Mouse (Mus musculus): Measurements from ENCODE around the gene Vdac2. TPM values are rescaled to one million over a fixed set of nuclear protein-coding genes. Genes with fewer than 3 reads are reported as not detected.

The Vdac2 gene
- total RNA-seq (2021): 100 to 1,000 TPM; 210 to 217 TPM

- DNase-seq (ENCODE audit: extremely low spot score in 1 of 2, low spot score in 2 of 2): no peak
These were observed at the start of gene Vdac2 for GRCm38 (mm10) chr14:21824938-21825337. Gene Vdac2 (plus strand): TSS chr14:21825238.

GRCm38 (mm10) chr14:21776201-21776600, 48.8 kb upstream of the Vdac2 start:
- intact Hi-C loops (cut with DNase I): no loop called here
- no peak for DNase-seq (ENCODE audit: extremely low spot score in 1 of 2, low spot score in 2 of 2)

More at GRCm38 (mm10) chr14:21824938-21825337, at the start of gene Vdac2:
- intact Hi-C loops (cut with DNase I): no loop called here

GRCm38 (mm10) chr14:21786500-21786899, 38.5 kb upstream of the Vdac2 start:
- intact Hi-C loops (cut with DNase I): no loop called here
- no peak for DNase-seq (ENCODE audit: extremely low spot score in 1 of 2, low spot score in 2 of 2)

- intact Hi-C loops (cut with DNase I): no loop called here
- no peak for DNase-seq (ENCODE audit: extremely low spot score in 1 of 2, low spot score in 2 of 2)
These were observed 37.7 kb upstream of the Vdac2 start for GRCm38 (mm10) chr14:21787374-21787773.

GRCm38 (mm10) chr14:21788121-21788520, 36.9 kb upstream of the Vdac2 start:
- no peak for DNase-seq (ENCODE audit: extremely low spot score in 1 of 2, low spot score in 2 of 2)
- intact Hi-C loops (cut with DNase I): no loop called here

GRCm38 (mm10) chr14:21790585-21791251, 34.3 kb upstream of the Vdac2 start:
- intact Hi-C loops (cut with DNase I): no loop called here
- no peak for DNase-seq (ENCODE audit: extremely low spot score in 1 of 2, low spot score in 2 of 2)

GRCm38 (mm10) chr14:21791722-21792121, 33.3 kb upstream of the Vdac2 start:
- intact Hi-C loops (cut with DNase I): no loop called here
- DNase-seq (ENCODE audit: extremely low spot score in 1 of 2, low spot score in 2 of 2): no peak

GRCm38 (mm10) chr14:21792250-21792649, 32.8 kb upstream of the Vdac2 start:
- no peak for DNase-seq (ENCODE audit: extremely low spot score in 1 of 2, low spot score in 2 of 2)
- intact Hi-C loops (cut with DNase I): no loop called here

- no peak for DNase-seq (ENCODE audit: extremely low spot score in 1 of 2, low spot score in 2 of 2)
- intact Hi-C loops (cut with DNase I): no loop called here
These were observed 24.4 kb upstream of the Vdac2 start for GRCm38 (mm10) chr14:21800641-21801040.

- intact Hi-C loops (cut with DNase I): no loop called here
- no peak for DNase-seq (ENCODE audit: extremely low spot score in 1 of 2, low spot score in 2 of 2)
These were observed 23.4 kb upstream of the Vdac2 start for GRCm38 (mm10) chr14:21801624-21802023.

- intact Hi-C loops (cut with DNase I): no loop called here
- DNase-seq (ENCODE audit: extremely low spot score in 1 of 2, low spot score in 2 of 2): no peak
These were observed 22.4 kb upstream of the Vdac2 start for GRCm38 (mm10) chr14:21802543-21803206.

GRCm38 (mm10) chr14:21806203-21806602, 18.8 kb upstream of the Vdac2 start:
- intact Hi-C loops (cut with DNase I): no loop called here
- no peak for DNase-seq (ENCODE audit: extremely low spot score in 1 of 2, low spot score in 2 of 2)

GRCm38 (mm10) chr14:21806631-21807160, 18.3 kb upstream of the Vdac2 start:
- intact Hi-C loops (cut with DNase I): no loop called here
- no peak for DNase-seq (ENCODE audit: extremely low spot score in 1 of 2, low spot score in 2 of 2)

- intact Hi-C loops (cut with DNase I): no loop called here
- DNase-seq (ENCODE audit: extremely low spot score in 1 of 2, low spot score in 2 of 2): no peak
These were observed 16.7 kb upstream of the Vdac2 start for GRCm38 (mm10) chr14:21808208-21808922.

GRCm38 (mm10) chr14:21809418-21809817, 15.6 kb upstream of the Vdac2 start:
- intact Hi-C loops (cut with DNase I): no loop called here
- DNase-seq (ENCODE audit: extremely low spot score in 1 of 2, low spot score in 2 of 2): no peak

- no peak for DNase-seq (ENCODE audit: extremely low spot score in 1 of 2, low spot score in 2 of 2)
- intact Hi-C loops (cut with DNase I): no loop called here
These were observed 13.7 kb upstream of the Vdac2 start for GRCm38 (mm10) chr14:21811301-21811700.

GRCm38 (mm10) chr14:21811744-21812393, 13.2 kb upstream of the Vdac2 start:
- intact Hi-C loops (cut with DNase I): no loop called here

GRCm38 (mm10) chr14:21812590-21813162, 12.4 kb upstream of the Vdac2 start:
- DNase-seq (ENCODE audit: extremely low spot score in 1 of 2, low spot score in 2 of 2): peak in 1 of 2 experiments; percentile 71
- intact Hi-C loops (cut with DNase I): no loop called here

More at GRCm38 (mm10) chr14:21811744-21812393, 13.2 kb upstream of the Vdac2 start:
- no peak for DNase-seq (ENCODE audit: extremely low spot score in 1 of 2, low spot score in 2 of 2)

GRCm38 (mm10) chr14:21813216-21813615, 11.8 kb upstream of the Vdac2 start:
- no peak for DNase-seq (ENCODE audit: extremely low spot score in 1 of 2, low spot score in 2 of 2)
- intact Hi-C loops (cut with DNase I): no loop called here

Data from left cerebral cortex, postnatal 10 days (tissue).